In the genomic region with DNA sequence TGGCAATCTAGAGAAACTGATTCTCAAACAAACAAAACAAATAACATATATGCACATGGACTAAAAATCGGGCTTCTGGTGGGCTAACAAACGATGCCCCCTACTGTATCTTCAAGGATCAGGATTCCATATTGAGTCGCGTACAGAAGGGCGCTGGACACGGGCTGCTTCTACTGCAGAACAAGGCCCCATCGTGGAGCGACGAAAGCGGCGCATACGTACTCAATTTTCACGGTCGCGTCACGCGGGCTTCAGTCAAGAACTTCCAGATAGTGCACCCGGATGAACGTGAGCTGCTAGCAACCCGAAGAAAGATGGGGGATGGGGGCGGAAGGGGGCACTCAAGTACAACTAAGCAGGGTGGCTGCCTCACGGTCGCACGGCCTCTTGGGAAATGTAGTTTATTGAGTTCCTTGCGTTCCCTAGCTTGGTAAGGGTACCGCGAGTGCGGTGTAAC, we compare ENCODE assay signal across 8 mouse cellular contexts. TPM values are rescaled to one million over a fixed set of nuclear protein-coding genes. Genes with fewer than 3 reads are reported as not detected.
DNase-seq lines count a peak whose midpoint lies in the region; ATAC-seq lines count a peak whose summit lies in the region.

No protein-coding gene starts in this region.

- DNase-seq in R1 (ENCODE audit: low read depth, low spot score): peak; percentile 94
- DNase-seq in cerebellum, postnatal 25 days: peak; percentile 87 to 89
- peak; percentile 78 to 83 for DNase-seq in gastrocnemius, adult 8-10 months (ENCODE audit: low spot score in 2 of 2)
- peak; percentile 74 for DNase-seq in hindlimb bud, embryonic 11.5 days (ENCODE audit: extremely low spot score, low read depth, low spot score)
- peak; percentile 72 to 92 for DNase-seq in left cerebral cortex, adult 8-10 months (ENCODE audit: low spot score in 2 of 2)
- peak; percentile 93 for DNase-seq in right cerebral cortex, adult 18-20 months
- peak; percentile 61 for DNase-seq in urinary bladder, adult 2 months (ENCODE audit: low spot score)

- ATAC-seq in megakaryocyte, adult 5-6 weeks (ENCODE audit: poor library complexity, severe bottlenecking): peak; percentile 65

RNA-seq across cellular contexts. Expression of gene Ppp1r15a, which starts 4.3 kb away (rescaled TPM):
- 10 to 100 TPM; 19.6 to 34.3 (median 29.4) TPM for total RNA-seq in gastrocnemius, adult 8-10 months (2022)
- total RNA-seq in left cerebral cortex, adult 8-10 months (2022): 10 to 100 TPM; 16.0 to 27.0 (median 22.4) TPM
- 29.2 and 39.1 TPM in 2 replicates for total RNA-seq in megakaryocyte, adult 5-6 weeks (2015)
- total RNA-seq in megakaryocyte, adult 5-6 weeks (2017): 50.0 and 64.7 TPM in 2 replicates
- 27.8 and 30.5 TPM in 2 replicates for polyA plus RNA-seq in urinary bladder, adult 2 months (2012; rRNA removed)

RNA-seq across cellular contexts. Expression of gene Plekha4, which starts 4.4 kb away (rescaled TPM):
- 1 to 10 TPM; 1.4 to 5.4 (median 4.6) TPM for total RNA-seq in gastrocnemius, adult 8-10 months (2022)
- total RNA-seq in left cerebral cortex, adult 8-10 months (2022): 1 to 10 TPM; 3.0 to 5.1 (median 4.0) TPM
- total RNA-seq in megakaryocyte, adult 5-6 weeks (2015): not detected in 2 replicates
- 0.24 TPM in 1 of 2 replicates, not detected in the other for total RNA-seq in megakaryocyte, adult 5-6 weeks (2017)
- 11.7 and 14.3 TPM in 2 replicates for polyA plus RNA-seq in urinary bladder, adult 2 months (2012; rRNA removed)

RNA-seq across cellular contexts. Expression of gene Nucb1, which starts 11.6 kb away (rescaled TPM):
- total RNA-seq in gastrocnemius, adult 8-10 months (2022): 10 to 100 TPM; 51.1 to 66.1 (median 56.8) TPM
- total RNA-seq in left cerebral cortex, adult 8-10 months (2022): 100 to 1,000 TPM in 3 of 4 experiments, 10 to 100 TPM in 1; 97.8 to 121 (median 110) TPM
- 54.9 and 59.1 TPM in 2 replicates for total RNA-seq in megakaryocyte, adult 5-6 weeks (2015)
- total RNA-seq in megakaryocyte, adult 5-6 weeks (2017): 178 and 199 TPM in 2 replicates
- 225 and 264 TPM in 2 replicates for polyA plus RNA-seq in urinary bladder, adult 2 months (2012; rRNA removed)

RNA-seq across cellular contexts. Expression of gene Hsd17b14, which starts 32.9 kb away (rescaled TPM):
- total RNA-seq in gastrocnemius, adult 8-10 months (2022): 1 to 10 TPM in 1 of 4 experiments, under 1 TPM in 2, not detected in 1; 0.52 to 2.8 (median 0.56) TPM
- 1 to 10 TPM in 2 of 4 experiments, under 1 TPM in 1, not detected in 1; 0.72 to 2.6 (median 1.2) TPM for total RNA-seq in left cerebral cortex, adult 8-10 months (2022)
- 0.25 TPM in 1 of 2 replicates, not detected in the other for total RNA-seq in megakaryocyte, adult 5-6 weeks (2015)
- total RNA-seq in megakaryocyte, adult 5-6 weeks (2017): not detected in 2 replicates
- polyA plus RNA-seq in urinary bladder, adult 2 months (2012; rRNA removed): 23.3 and 24.5 TPM in 2 replicates

RNA-seq across cellular contexts. Expression of gene Dhdh, which starts 33.2 kb away (rescaled TPM):
- 10 to 100 TPM; 22.2 to 29.9 (median 27.6) TPM for total RNA-seq in gastrocnemius, adult 8-10 months (2022)
- 1 to 10 TPM; 5.9 to 7.0 (median 6.3) TPM for total RNA-seq in left cerebral cortex, adult 8-10 months (2022)
- total RNA-seq in megakaryocyte, adult 5-6 weeks (2015): 15.5 and 18.3 TPM in 2 replicates
- 14.2 and 16.0 TPM in 2 replicates for total RNA-seq in megakaryocyte, adult 5-6 weeks (2017)
- polyA plus RNA-seq in urinary bladder, adult 2 months (2012; rRNA removed): 5.7 and 7.7 TPM in 2 replicates

Comparison
In these comparisons a context has a peak if more than half of its experiments do, and no peak if none do; other contexts are left out.
1. Peak in every context shown above with its lines: DNase-seq and ATAC-seq.